Mouse (Mus musculus) CD4-positive, CD25-positive, alpha-beta regulatory T cell, adult 4 months (primary cell): ENCODE data around the gene B4galnt4. TPM values are rescaled to one million over a fixed set of nuclear protein-coding genes. Genes with fewer than 3 reads are reported as not detected.

Source experiments
- polyA plus RNA-seq, 2 experiments: library from polyadenylated mRNA; unstranded; fragments of 100-300 nt; shearing (Covaris generic); gene quantifications; one replicate each; pipeline ENCODE4 v1.2.1; 2017

Gene B4galnt4
- polyA plus RNA-seq, 2 experiments from 2014 or later, result 6.6 to 7.8 TPM

Other genes starting within 250 kb of the B4galnt4 start
- gene Zfp941, start 238.9 kb upstream of the B4galnt4 start, polyA plus RNA-seq, result under 1 TPM; 0.20 to 0.46 TPM
- not detected for gene Urah, start 226.1 kb upstream of the B4galnt4 start, polyA plus RNA-seq
- not detected for gene Scgb1c1, start 215.6 kb upstream of the B4galnt4 start, polyA plus RNA-seq
- gene Odf3, start 213.3 kb upstream of the B4galnt4 start, polyA plus RNA-seq, result not detected
- not detected for gene Gm45785, start 204.8 kb upstream of the B4galnt4 start, polyA plus RNA-seq
- gene Ric8a, start 204.1 kb upstream of the B4galnt4 start, polyA plus RNA-seq, result 10 to 100 TPM; 61.4 to 67.7 TPM
- 10 to 100 TPM; 42.8 to 60.4 TPM for gene Bet1l, start 203.5 kb upstream of the B4galnt4 start, polyA plus RNA-seq
- 100 to 1,000 TPM in 1 of 2 experiments, 10 to 100 TPM in 1; 94.9 to 150 TPM for gene Psmd13, start 179.1 kb upstream of the B4galnt4 start, polyA plus RNA-seq
- 10 to 100 TPM in 1 of 2 experiments, 1 to 10 TPM in 1; 9.4 to 12.6 TPM for gene Sirt3, start 178.8 kb upstream of the B4galnt4 start, polyA plus RNA-seq
- gene Cox8b, start 160.7 kb upstream of the B4galnt4 start, polyA plus RNA-seq, result not detected
- not detected for gene Nlrp6, start 140.2 kb upstream of the B4galnt4 start, polyA plus RNA-seq
- 10 to 100 TPM; 15.1 to 30.9 TPM for gene Pgghg, start 119.7 kb upstream of the B4galnt4 start, polyA plus RNA-seq
- gene Ifitm5, start 110.8 kb upstream of the B4galnt4 start, polyA plus RNA-seq, result not detected
- under 1 TPM in 1 of 2 experiments, not detected in 1; 0.82 TPM for gene Gm45717, start 105.2 kb upstream of the B4galnt4 start, polyA plus RNA-seq
- gene Ifitm2, start 105.1 kb upstream of the B4galnt4 start, polyA plus RNA-seq, result 10 to 100 TPM; 39.6 to 46.5 TPM
- not detected for gene Ifitm1, start 93.9 kb upstream of the B4galnt4 start, polyA plus RNA-seq
- 1 to 10 TPM; 2.9 to 4.4 TPM for gene Ifitm3, start 50.3 kb upstream of the B4galnt4 start, polyA plus RNA-seq
- gene Ifitm6, start 43.2 kb upstream of the B4galnt4 start, polyA plus RNA-seq, result not detected
- not detected for gene Gm17387, start 32.0 kb upstream of the B4galnt4 start, polyA plus RNA-seq
- gene Pkp3, start 17.1 kb downstream of the B4galnt4 start, polyA plus RNA-seq, result 100 to 1,000 TPM; 293 to 427 TPM
- 100 to 1,000 TPM; 202 to 308 TPM for gene Sigirr, start 39.5 kb downstream of the B4galnt4 start, polyA plus RNA-seq
- not detected for gene Ano9, start 56.7 kb downstream of the B4galnt4 start, polyA plus RNA-seq
- 10 to 100 TPM in 1 of 2 experiments, 1 to 10 TPM in 1; 6.7 to 10.1 TPM for gene Ptdss2, start 61.3 kb downstream of the B4galnt4 start, polyA plus RNA-seq
- gene Rnh1, start 111.8 kb downstream of the B4galnt4 start, polyA plus RNA-seq, result 100 to 1,000 TPM; 121 to 188 TPM
- 1 to 10 TPM; 3.8 to 4.3 TPM for gene Hras, start 132.9 kb downstream of the B4galnt4 start, polyA plus RNA-seq
- 1 to 10 TPM; 2.2 to 4.5 TPM for gene Lrrc56, start 133.1 kb downstream of the B4galnt4 start, polyA plus RNA-seq
- 1 to 10 TPM; 8.5 to 9.6 TPM for gene Lmntd2, start 153.0 kb downstream of the B4galnt4 start, polyA plus RNA-seq
- 10 to 100 TPM; 14.2 to 15.9 TPM for gene Rassf7, start 154.8 kb downstream of the B4galnt4 start, polyA plus RNA-seq
- gene Phrf1, start 167.7 kb downstream of the B4galnt4 start, polyA plus RNA-seq, result 10 to 100 TPM; 45.3 to 54.8 TPM
- gene Irf7, start 205.4 kb downstream of the B4galnt4 start, polyA plus RNA-seq, result 100 to 1,000 TPM; 119 to 231 TPM
- gene Cdhr5, start 215.7 kb downstream of the B4galnt4 start, polyA plus RNA-seq, result not detected
- gene Sct, start 218.0 kb downstream of the B4galnt4 start, polyA plus RNA-seq, result not detected
- not detected for gene Drd4, start 230.9 kb downstream of the B4galnt4 start, polyA plus RNA-seq